Mouse (Mus musculus): Measurements from ENCODE around the gene Pih1d2. TPM values are rescaled to one million over a fixed set of nuclear protein-coding genes. Genes with fewer than 3 reads are reported as not detected.
"Not testable (repeated sequence)": the region's sequence is repeated elsewhere in the genome, so short reads cannot be mapped to it uniquely, and the experiment has no call there.

Pih1d2 gene
- polyA plus RNA-seq, 1 experiment, result not detected

- WGBS, result under 1% methylated on average over 6 of the region's 6 CpGs
- H3K4me1 ChIP-seq (ENCODE audit: control insufficient read depth, insufficient read depth, low read length), result peaks cover 9% of the 10 kb centered on the region
- peak overlapping the region; percentile 92 for H3K4me3 ChIP-seq (ENCODE audit: insufficient read depth, low read depth, low read length)
- no peak overlapping the region; the same call in 1 of the 2 replicates for H3K27ac ChIP-seq (ENCODE audit: insufficient read depth, low read depth, low read length)
- TF ChIP-seq POLR2A (IDR thresholded peaks at IDR 0.05; ENCODE audit: insufficient read depth, low read depth, low read length), result no peak
- TF ChIP-seq CTCF (IDR thresholded peaks at IDR 0.05; ENCODE audit: insufficient read depth, low read depth, low read length), result no peak
Observed at GRCm38 (mm10) chr9:50604338-50604737, 12.8 kb upstream of the Pih1d2 start.

GRCm38 (mm10) chr9:50612115-50612514 lies 5.0 kb upstream of the Pih1d2 start:
- WGBS, result 67% methylated on average over 4 of the region's 4 CpGs
- H3K27ac ChIP-seq (ENCODE audit: insufficient read depth, low read depth, low read length), result no peak overlapping the region
- H3K4me3 ChIP-seq (ENCODE audit: insufficient read depth, low read depth, low read length), result no peak overlapping the region
- TF ChIP-seq CTCF (IDR thresholded peaks at IDR 0.05; ENCODE audit: insufficient read depth, low read depth, low read length) (no peak), POLR2A (IDR thresholded peaks at IDR 0.05; ENCODE audit: insufficient read depth, low read depth, low read length) (no peak)
- H3K4me1 ChIP-seq (ENCODE audit: control insufficient read depth, insufficient read depth, low read length), result no peaks in the 10 kb centered on the region; the same call in 1 of the 2 replicates

- no peak overlapping the region for H3K27ac ChIP-seq (ENCODE audit: insufficient read depth, low read depth, low read length)
- H3K4me3 ChIP-seq (ENCODE audit: insufficient read depth, low read depth, low read length), result peak overlapping the region; percentile 87
- H3K4me1 ChIP-seq (ENCODE audit: control insufficient read depth, insufficient read depth, low read length), result no peaks in the 10 kb centered on the region
- no peak for TF ChIP-seq POLR2A (IDR thresholded peaks at IDR 0.05; ENCODE audit: insufficient read depth, low read depth, low read length)
- no peak for TF ChIP-seq CTCF (IDR thresholded peaks at IDR 0.05; ENCODE audit: insufficient read depth, low read depth, low read length)
- 31% methylated on average over 11 of the region's 11 CpGs for WGBS
Observed at GRCm38 (mm10) chr9:50616161-50616560, 960 bp upstream of the Pih1d2 start.

- no peak overlapping the region for H3K27ac ChIP-seq (ENCODE audit: insufficient read depth, low read depth, low read length)
- TF ChIP-seq POLR2A (IDR thresholded peaks at IDR 0.05; ENCODE audit: insufficient read depth, low read depth, low read length) (no peak), CTCF (IDR thresholded peaks at IDR 0.05; ENCODE audit: insufficient read depth, low read depth, low read length) (no peak)
- no peak overlapping the region for H3K4me3 ChIP-seq (ENCODE audit: insufficient read depth, low read depth, low read length)
- 60% methylated on average over 9 of the region's 9 CpGs for WGBS
- no peaks in the 10 kb centered on the region for H3K4me1 ChIP-seq (ENCODE audit: control insufficient read depth, insufficient read depth, low read length)
Observed at GRCm38 (mm10) chr9:50617794-50618330, 741 bp downstream of the Pih1d2 start.

- not testable (repeated sequence) for H3K4me3 ChIP-seq (ENCODE audit: insufficient read depth, low read depth, low read length); H3K4me1 ChIP-seq (ENCODE audit: control insufficient read depth, insufficient read depth, low read length); H3K27ac ChIP-seq (ENCODE audit: insufficient read depth, low read depth, low read length)
- WGBS, result 86% methylated on average over 6 of the region's 8 CpGs
Observed at GRCm38 (mm10) chr9:50630903-50631302, 13.8 kb downstream of the Pih1d2 start.

DNA sequence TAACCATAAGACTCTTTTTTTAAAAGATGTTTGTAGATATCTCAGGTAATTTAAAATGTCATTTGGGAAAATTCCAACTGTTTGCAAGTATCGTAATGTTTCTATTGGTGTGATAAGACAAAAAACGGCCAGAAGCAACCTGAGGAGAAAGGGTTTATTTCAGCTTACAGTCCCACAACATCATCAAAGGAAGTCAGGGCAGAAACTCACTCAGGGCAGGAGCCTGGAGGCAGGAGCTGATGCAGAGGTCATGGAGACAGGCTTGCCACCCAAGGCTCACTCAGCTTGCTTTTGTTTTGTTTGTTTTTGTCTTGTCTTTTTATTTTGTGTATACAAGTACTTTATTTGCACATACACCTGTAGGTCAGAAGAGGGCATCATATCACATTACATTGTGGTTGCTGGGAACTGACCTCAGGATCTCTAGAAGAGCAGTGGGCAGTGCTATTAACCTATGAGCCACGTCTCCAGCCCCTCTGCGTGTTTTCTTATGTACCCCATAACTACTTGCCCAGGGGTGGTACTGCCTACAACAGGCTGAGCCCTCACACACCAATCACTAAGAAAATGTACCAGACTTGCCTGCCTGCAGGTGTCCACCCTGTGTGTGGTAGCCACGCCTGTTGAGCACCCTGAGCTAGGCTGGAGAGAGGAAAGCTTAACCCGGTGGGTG lies 15.0 kb downstream of the Pih1d2 start:
- H3K4me3 ChIP-seq (ENCODE audit: insufficient read depth, low read depth, low read length), result no peak overlapping the region
- 90% methylated on average over 6 of the region's 6 CpGs for WGBS
- no peak overlapping the region for H3K27ac ChIP-seq (ENCODE audit: insufficient read depth, low read depth, low read length)
- TF ChIP-seq POLR2A (IDR thresholded peaks at IDR 0.05; ENCODE audit: insufficient read depth, low read depth, low read length) (no peak), CTCF (IDR thresholded peaks at IDR 0.05; ENCODE audit: insufficient read depth, low read depth, low read length) (no peak)
- no peaks in the 10 kb centered on the region for H3K4me1 ChIP-seq (ENCODE audit: control insufficient read depth, insufficient read depth, low read length)

DNA sequence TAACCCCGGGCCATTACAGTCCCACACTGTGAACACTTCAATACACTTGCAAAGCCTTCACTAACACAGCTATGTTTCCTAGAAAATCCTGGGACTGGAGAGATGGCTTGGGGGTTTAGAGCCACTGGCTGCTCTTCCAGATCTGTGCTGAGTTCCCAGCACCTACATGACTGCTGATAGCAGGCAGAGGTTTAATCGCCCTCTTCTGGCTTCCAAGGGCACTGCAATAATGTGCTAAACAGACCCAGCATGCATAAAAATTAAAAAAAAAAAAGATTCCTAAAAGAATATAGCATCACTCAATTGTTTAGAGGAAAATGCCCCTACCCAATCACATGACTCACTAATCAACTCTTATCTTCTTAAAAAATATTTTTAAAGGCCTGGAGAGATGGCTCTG lies 15.9 kb downstream of the Pih1d2 start:
- no peak overlapping the region for H3K27ac ChIP-seq (ENCODE audit: insufficient read depth, low read depth, low read length)
- H3K4me3 ChIP-seq (ENCODE audit: insufficient read depth, low read depth, low read length), result no peak overlapping the region
- 59% methylated on average over 2 of the region's 2 CpGs for WGBS
- TF ChIP-seq CTCF (IDR thresholded peaks at IDR 0.05; ENCODE audit: insufficient read depth, low read depth, low read length), result no peak
- no peak for TF ChIP-seq POLR2A (IDR thresholded peaks at IDR 0.05; ENCODE audit: insufficient read depth, low read depth, low read length)
- H3K4me1 ChIP-seq (ENCODE audit: control insufficient read depth, insufficient read depth, low read length), result no peaks in the 10 kb centered on the region

- TF ChIP-seq CTCF (IDR thresholded peaks at IDR 0.05; ENCODE audit: insufficient read depth, low read depth, low read length), result no peak
- no peak for TF ChIP-seq POLR2A (IDR thresholded peaks at IDR 0.05; ENCODE audit: insufficient read depth, low read depth, low read length)
- H3K4me3 ChIP-seq (ENCODE audit: insufficient read depth, low read depth, low read length), result no peak overlapping the region
- WGBS, result 97% methylated on average over 11 of the region's 11 CpGs
- no peak overlapping the region for H3K27ac ChIP-seq (ENCODE audit: insufficient read depth, low read depth, low read length)
- no peaks in the 10 kb centered on the region for H3K4me1 ChIP-seq (ENCODE audit: control insufficient read depth, insufficient read depth, low read length)
Observed at GRCm38 (mm10) chr9:50634270-50634669, 17.1 kb downstream of the Pih1d2 start.

GRCm38 (mm10) chr9:50646826-50647370 lies 29.8 kb downstream of the Pih1d2 start:
- no peak for TF ChIP-seq CTCF (IDR thresholded peaks at IDR 0.05; ENCODE audit: insufficient read depth, low read depth, low read length)
- no peak for TF ChIP-seq POLR2A (IDR thresholded peaks at IDR 0.05; ENCODE audit: insufficient read depth, low read depth, low read length)
- 75% methylated on average over 10 of the region's 10 CpGs for WGBS
- no peak overlapping the region for H3K27ac ChIP-seq (ENCODE audit: insufficient read depth, low read depth, low read length)
- H3K4me1 ChIP-seq (ENCODE audit: control insufficient read depth, insufficient read depth, low read length), result no peaks in the 10 kb centered on the region
- H3K4me3 ChIP-seq (ENCODE audit: insufficient read depth, low read depth, low read length), result no peak overlapping the region

Measured in olfactory bulb, adult 2 months (tissue).